Mouse (Mus musculus) kidney, postnatal 0 days (tissue): ENCODE results near the gene Rab3b. TPM values are rescaled to one million over a fixed set of nuclear protein-coding genes. Genes with fewer than 3 reads are reported as not detected.
A peak's percentile ranks its signal among the peaks of the same experiment; 100 is the strongest.

Source experiments
- ATAC-seq: fragments of 200-750 bp; cut with Nextera tagmentation; replicated peaks from 2 replicates; pipeline ENCODE4 v1.8.0; 2017; ENCODE audit warnings: low read depth, moderate number of reproducible peaks, moderate TSS enrichment, moderate library complexity; ENCODE audit not compliant: low FRiP score
- DNase-seq: peaks from one replicate; pipeline ENCODE4 v3.0.0-alpha.2; 2016; ENCODE audit warnings: low spot score
- H3K27ac ChIP-seq: fragments of 300-500 bp; sonication (generic); 2 replicates; pipeline ENCODE4 v1.5.1; 2014; ENCODE audit warnings: mild to moderate bottlenecking
- H3K27me3 ChIP-seq: fragments of 300-500 bp; sonication (generic); 2 replicates; pipeline ENCODE4 v1.6.1; 2014; ENCODE audit warnings: low read length, mixed read lengths; ENCODE audit not compliant: insufficient read depth
- H3K36me3 ChIP-seq: fragments of 300-500 bp; sonication (generic); 2 replicates; pipeline ENCODE4 v1.6.1; 2014; ENCODE audit warnings: low read length, mixed read lengths; ENCODE audit not compliant: insufficient read depth
- H3K4me1 ChIP-seq: fragments of 300-500 bp; sonication (generic); replicated peaks from 2 replicates; pipeline ENCODE4 v1.6.1; 2014; ENCODE audit warnings: antibody characterized with exemption, low read length, mixed read lengths; ENCODE audit not compliant: insufficient read depth
- H3K4me2 ChIP-seq: fragments of 300-500 bp; sonication (generic); 2 replicates; pipeline ENCODE4 v1.6.1; 2014; ENCODE audit warnings: mild to moderate bottlenecking, low read length, moderate library complexity, mixed read lengths
- H3K4me3 ChIP-seq: fragments of 300-500 bp; sonication (generic); replicated peaks from 2 replicates; pipeline ENCODE4 v1.5.1; 2014; ENCODE audit warnings: low read depth, low read length
- H3K9ac ChIP-seq: fragments of 300-500 bp; sonication (generic); 2 replicates; pipeline ENCODE4 v1.6.1; 2014; ENCODE audit warnings: low read depth, low read length
- H3K9me3 ChIP-seq: fragments of 300-500 bp; sonication (generic); replicated peaks from 2 replicates; pipeline ENCODE4 v1.6.1; 2016; ENCODE audit warnings: low read length, inconsistent platforms, mixed read lengths
- CTCF ChIP-seq: IDR thresholded peaks from 2 replicates; pipeline ENCODE4 v1.5.1; 2016; ENCODE audit warnings: antibody characterized with exemption, low read depth, mild to moderate bottlenecking, moderate library complexity
- WGBS: fragments of 180-500 bp; shearing (Covaris S2); extraction: QIAGEN DNeasy Blood & Tissue Kit; methylation state at CpG from one replicate; pipeline ENCODE4 v1.1.7; 2014; 5-methylcytosine and 5-hydroxymethylcytosine counted together
- polyA plus RNA-seq: library from polyadenylated mRNA; unstranded; fragments of >200 nt; fragmentation: Nextera tagmentation; extraction: Ambion mirVana; gene quantifications from 2 replicates; pipeline ENCODE4 v1.2.1, GENCODE M21; 2015

The Rab3b gene
- polyA plus RNA-seq, 1 experiment from 2014 or later, result 36.1 TPM

- no peaks in the 10 kb centered on the region for H3K27me3 ChIP-seq
- H3K36me3 ChIP-seq, result no peaks in the 10 kb centered on the region
- H3K4me2 ChIP-seq, result no peak overlapping the region
- no peaks in the 10 kb centered on the region for H3K9me3 ChIP-seq
- ATAC-seq (no peak), DNase-seq (no peak)
- H3K27ac ChIP-seq, result no peak overlapping the region
- H3K4me3 ChIP-seq, result no peak overlapping the region
- TF ChIP-seq CTCF, result no peak
- no peaks in the 10 kb centered on the region for H3K4me1 ChIP-seq
- H3K9ac ChIP-seq, result no peak overlapping the region
- WGBS, result 85% methylated on average over 3 of the region's 3 CpGs
Observed at GRCm38 (mm10) chr4:108959696-108960095, 80.8 kb downstream of the Rab3b start.

- no peak overlapping the region for H3K4me2 ChIP-seq
- 89% methylated on average over 4 of the region's 4 CpGs for WGBS
- H3K4me3 ChIP-seq, result no peak overlapping the region
- H3K27ac ChIP-seq, result no peak overlapping the region
- ATAC-seq (no peak), DNase-seq (no peak)
- H3K4me1 ChIP-seq, result no peaks in the 10 kb centered on the region
- no peaks in the 10 kb centered on the region for H3K9me3 ChIP-seq
- H3K36me3 ChIP-seq, result no peaks in the 10 kb centered on the region
- H3K9ac ChIP-seq, result no peak overlapping the region
- no peak for TF ChIP-seq CTCF
- no peaks in the 10 kb centered on the region for H3K27me3 ChIP-seq
Observed at GRCm38 (mm10) chr4:108960619-108961460, 82.0 kb downstream of the Rab3b start.

- DNase-seq (no peak), ATAC-seq (no peak)
- no peak overlapping the region for H3K27ac ChIP-seq
- no peak for TF ChIP-seq CTCF
- no peaks in the 10 kb centered on the region for H3K36me3 ChIP-seq
- no peak overlapping the region for H3K9ac ChIP-seq
- 81% methylated on average over 6 of the region's 6 CpGs for WGBS
- no peak overlapping the region for H3K4me2 ChIP-seq
- H3K27me3 ChIP-seq, result no peaks in the 10 kb centered on the region
- no peaks in the 10 kb centered on the region for H3K9me3 ChIP-seq
- no peak overlapping the region for H3K4me3 ChIP-seq
- no peaks in the 10 kb centered on the region for H3K4me1 ChIP-seq
Observed at GRCm38 (mm10) chr4:108963017-108963416, 84.2 kb downstream of the Rab3b start.

GRCm38 (mm10) chr4:108969517-108969916, 90.7 kb downstream of the Rab3b start:
- Histone ChIP-seq H3K4me2 (no peak overlapping the region), H3K27ac (no peak overlapping the region), H3K9ac (no peak overlapping the region), H3K36me3 (no peaks in the 10 kb centered on the region), H3K4me3 (no peak overlapping the region), H3K4me1 (no peaks in the 10 kb centered on the region), H3K9me3 (no peaks in the 10 kb centered on the region), H3K27me3 (no peaks in the 10 kb centered on the region)
- DNase-seq (no peak), ATAC-seq (no peak)
- 55% methylated on average over 3 of the region's 3 CpGs for WGBS
- no peak for TF ChIP-seq CTCF

GRCm38 (mm10) chr4:108971054-108971453, 92.2 kb downstream of the Rab3b start:
- Histone ChIP-seq H3K4me2 (no peak overlapping the region), H3K9me3 (no peaks in the 10 kb centered on the region), H3K27ac (no peak overlapping the region), H3K4me1 (no peaks in the 10 kb centered on the region), H3K27me3 (no peaks in the 10 kb centered on the region), H3K36me3 (no peaks in the 10 kb centered on the region), H3K4me3 (no peak overlapping the region), H3K9ac (no peak overlapping the region)
- DNase-seq (no peak), ATAC-seq (0 out of 2 replicates have a peak, but pooled peaks have one; percentile 46)
- no peak for TF ChIP-seq CTCF
- 58% methylated on average over 5 of the region's 5 CpGs for WGBS

DNA sequence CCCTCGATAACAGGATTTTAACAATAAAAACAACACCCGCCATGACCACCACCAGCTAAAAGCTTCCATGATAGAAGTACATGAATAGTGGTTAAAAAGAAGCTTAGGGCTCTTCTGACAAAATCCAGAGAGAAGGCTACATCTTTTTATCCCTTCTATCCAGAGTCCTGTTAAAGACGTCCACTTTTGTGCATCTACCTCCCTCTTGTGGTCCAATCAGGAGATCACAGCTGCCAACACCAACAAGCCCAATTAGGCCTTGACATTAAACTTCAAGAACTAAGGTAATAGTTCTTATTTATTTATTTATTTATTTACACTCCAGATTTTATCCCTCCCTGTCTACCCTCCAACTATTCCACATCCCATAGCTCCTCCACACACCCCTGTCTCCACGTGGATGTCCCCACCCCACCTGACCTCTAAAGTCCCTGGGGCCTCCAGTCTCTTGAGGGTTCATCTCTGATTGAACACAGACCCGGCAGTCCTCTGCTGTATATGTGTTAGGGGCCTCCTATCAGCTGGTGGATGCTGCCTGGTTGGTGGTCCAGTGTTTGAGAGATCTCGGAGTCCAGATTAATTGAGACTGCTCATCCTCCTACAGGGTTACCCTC, 97.7 kb downstream of the Rab3b start:
- Histone ChIP-seq H3K27me3 (no peaks in the 10 kb centered on the region), H3K36me3 (no peaks in the 10 kb centered on the region), H3K27ac (no peak overlapping the region), H3K4me3 (no peak overlapping the region), H3K9me3 (no peaks in the 10 kb centered on the region), H3K4me1 (no peaks in the 10 kb centered on the region), H3K4me2 (no peak overlapping the region), H3K9ac (no peak overlapping the region)
- no peak for ATAC-seq
- peak; percentile 87 for DNase-seq
- TF ChIP-seq CTCF, result peak; percentile 86
- 51% methylated on average over 6 of the region's 6 CpGs for WGBS
